ENCODE assay signal across 8 mouse cellular contexts in the genomic region with DNA sequence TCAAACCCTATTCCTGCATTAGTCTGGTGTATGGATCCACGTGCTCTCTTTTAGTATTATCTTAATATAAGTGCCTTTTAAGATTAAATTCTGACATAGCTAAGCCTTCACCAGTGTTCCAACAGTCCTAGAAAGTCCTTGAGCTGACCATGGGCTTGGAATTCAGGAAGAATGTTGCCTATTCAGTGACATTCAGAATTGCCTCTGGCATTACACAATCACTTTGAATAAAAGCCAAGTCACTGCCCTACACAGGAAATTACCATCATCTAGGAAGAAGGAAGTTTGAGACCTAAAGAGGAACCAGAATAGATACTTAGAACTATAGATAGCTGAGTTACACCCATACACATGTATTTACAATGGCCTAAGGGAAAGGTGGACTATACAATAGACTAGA. TPM values are rescaled to one million over a fixed set of nuclear protein-coding genes. Genes with fewer than 3 reads are reported as not detected.
"Had no signal": no experiment of that assay in that cellular context is flagged by ENCODE, and none has a peak within 500 bp of the region (broad histone marks: within the 10 kb centered on the region; RNA-seq: fewer than 3 reads in every experiment).

No protein-coding gene starts in this region.

RNA-seq across cellular contexts. Expression of a gene that starts 48.6 kb away (rescaled TPM):
- total RNA-seq: layer of hippocampus, postnatal 36 days; left cerebral cortex, adult 8-10 months; left cerebral cortex, postnatal 25 days; megakaryocyte-erythroid progenitor cell, adult 5-6 weeks had no signal
- polyA plus RNA-seq: limb, embryonic 11.5 days; midbrain, embryonic 12.5 days; midbrain, embryonic 16.5 days; stomach, embryonic 14.5 days had no signal
